In genomic region chr1:45824441-45824840, GRCm38 (mm10) we compare ENCODE assay signal across 12 mouse cellular contexts. TPM values are rescaled to one million over a fixed set of nuclear protein-coding genes. Genes with fewer than 3 reads are reported as not detected.
A peak's percentile ranks its signal among the peaks of the same experiment; 100 is the strongest.
DNase-seq lines count a peak whose midpoint lies in the region; ATAC-seq and TF ChIP-seq lines count a peak whose summit lies in the region.
"Had no signal": no experiment of that assay in that cellular context is flagged by ENCODE, and none has a peak within 500 bp of the region (broad histone marks: within the 10 kb centered on the region; RNA-seq: fewer than 3 reads in every experiment).

No protein-coding gene starts in this region.

- WGBS in midbrain, embryonic 12.5 days = 84% methylated on average over 1 of the region's 1 CpGs
- 88% methylated on average over 1 of the region's 1 CpGs for WGBS in midbrain, embryonic 11.5 days
- WGBS in liver, embryonic 13.5 days (ENCODE audit: insufficient replicate concordance) = 55% methylated on average over 1 of the region's 1 CpGs

- H3K9me3 ChIP-seq in midbrain, embryonic 12.5 days = no peaks in the 10 kb centered on the region
- H3K9me3 ChIP-seq in midbrain, embryonic 11.5 days (ENCODE audit: control insufficient read depth, low read length) = no peaks in the 10 kb centered on the region
- H3K9me3 ChIP-seq in G1E (replicated peaks) = no peaks in the 10 kb centered on the region
- no peaks in the 10 kb centered on the region for H3K9me3 ChIP-seq in liver, embryonic 13.5 days (replicated peaks)
- H3K9me3 ChIP-seq: forebrain, embryonic 10.5 days; heart, embryonic 15.5 days; neural tube, embryonic 15.5 days had no signal

- no peak overlapping the region for H3K4me2 ChIP-seq in midbrain, embryonic 12.5 days (replicated peaks)
- no peak overlapping the region for H3K4me2 ChIP-seq in midbrain, embryonic 11.5 days
- no peak overlapping the region for H3K4me2 ChIP-seq in liver, embryonic 13.5 days
- H3K4me2 ChIP-seq: heart, embryonic 15.5 days; neural tube, embryonic 15.5 days had no signal

- no peaks in the 10 kb centered on the region for H3K4me1 ChIP-seq in midbrain, embryonic 12.5 days
- H3K4me1 ChIP-seq in midbrain, embryonic 11.5 days (ENCODE audit: control insufficient read depth, insufficient read depth, low read length) = no peaks in the 10 kb centered on the region
- H3K4me1 ChIP-seq in G1E (ENCODE audit: insufficient read depth, low read depth, low read length) = peaks cover 23% of the 10 kb centered on the region
- peaks cover 8% of the 10 kb centered on the region for H3K4me1 ChIP-seq in liver, embryonic 13.5 days (replicated peaks)
- H3K4me1 ChIP-seq: forebrain, embryonic 10.5 days; heart, embryonic 15.5 days; neural tube, embryonic 15.5 days had no signal

- DNase-seq in midbrain, embryonic 11.5 days (ENCODE audit: low spot score, missing footprints) = no peak
- DNase-seq in CD4-positive, CD25-positive, alpha-beta regulatory T cell, adult 2 months (ENCODE audit: low read depth, low spot score) = peak; percentile 10
- peak; percentile 6 for DNase-seq in G1E (ENCODE audit: low spot score)
- no peak for DNase-seq in liver, embryonic 13.5 days
- DNase-seq in urinary bladder, postnatal 25 days (ENCODE audit: low spot score) = no peak
- no peak for DNase-seq in right cerebral cortex, postnatal 10 days (ENCODE audit: low spot score in 2 of 2)

- H3K27ac ChIP-seq in midbrain, embryonic 12.5 days (replicated peaks) = no peak overlapping the region
- H3K27ac ChIP-seq in midbrain, embryonic 11.5 days (ENCODE audit: low read depth, low read length) = no peak overlapping the region
- no peak overlapping the region; the same call in 1 of the 2 replicates for H3K27ac ChIP-seq in liver, embryonic 13.5 days
- H3K27ac ChIP-seq: forebrain, embryonic 10.5 days; heart, adult 2 months; heart, embryonic 15.5 days; neural tube, embryonic 15.5 days had no signal

- ATAC-seq in midbrain, embryonic 12.5 days (ENCODE audit: low FRiP score, low read depth) = peak; percentile 31; the same call in 1 of the 2 replicates
- no peak for ATAC-seq in midbrain, embryonic 11.5 days (ENCODE audit: low FRiP score)
- ATAC-seq in G1E (ENCODE audit: extremely low read depth, insufficient number of reproducible peaks, low FRiP score, poor library complexity, severe bottlenecking) = peak; percentile 80
- ATAC-seq in liver, embryonic 13.5 days (ENCODE audit: low read depth) = peak; percentile 69
- ATAC-seq in erythroid progenitor cell, adult 5-6 weeks (replicated peaks; ENCODE audit: low FRiP score, poor library complexity, severe bottlenecking) = no peak

- H3K36me3 ChIP-seq in midbrain, embryonic 12.5 days = peaks cover 54% of the 10 kb centered on the region
- peaks cover 14% of the 10 kb centered on the region for H3K36me3 ChIP-seq in midbrain, embryonic 11.5 days (ENCODE audit: control insufficient read depth, insufficient read depth, low read length)
- peaks cover 76% of the 10 kb centered on the region for H3K36me3 ChIP-seq in G1E (replicated peaks)
- H3K36me3 ChIP-seq in liver, embryonic 13.5 days = peaks cover 49% of the 10 kb centered on the region

- no peaks in the 10 kb centered on the region for H3K27me3 ChIP-seq in midbrain, embryonic 12.5 days
- H3K27me3 ChIP-seq in midbrain, embryonic 11.5 days (ENCODE audit: control insufficient read depth, insufficient read depth, low read length) = no peaks in the 10 kb centered on the region
- H3K27me3 ChIP-seq in G1E (ENCODE audit: insufficient read depth, low read length) = no peaks in the 10 kb centered on the region
- H3K27me3 ChIP-seq in liver, embryonic 13.5 days = no peaks in the 10 kb centered on the region
- H3K27me3 ChIP-seq: heart, embryonic 15.5 days; neural tube, embryonic 15.5 days had no signal

- H3K4me3 ChIP-seq in midbrain, embryonic 12.5 days = no peak overlapping the region
- H3K4me3 ChIP-seq in midbrain, embryonic 11.5 days (ENCODE audit: low read depth, low read length) = no peak overlapping the region
- no peak overlapping the region for H3K4me3 ChIP-seq in G1E (ENCODE audit: low read depth, low read length)
- no peak overlapping the region for H3K4me3 ChIP-seq in liver, embryonic 13.5 days (replicated peaks)
- H3K4me3 ChIP-seq: forebrain, embryonic 10.5 days; heart, adult 2 months; heart, embryonic 15.5 days; neural tube, embryonic 15.5 days had no signal

- TF ChIP-seq CTCF in G1E (IDR thresholded peaks at IDR 0.05; ENCODE audit: low read depth, low read length) = no peak

- no peak overlapping the region for H3K9ac ChIP-seq in midbrain, embryonic 12.5 days (replicated peaks)
- H3K9ac ChIP-seq in midbrain, embryonic 11.5 days (ENCODE audit: low read length) = no peak overlapping the region
- H3K9ac ChIP-seq in liver, embryonic 13.5 days = no peak overlapping the region
- H3K9ac ChIP-seq: heart, embryonic 15.5 days; neural tube, embryonic 15.5 days had no signal

RNA-seq across cellular contexts. Expression of gene Wdr75, which starts 29.5 kb away (rescaled TPM):
- polyA plus RNA-seq in midbrain, embryonic 12.5 days (2016; fragmentation: Nextera tagmentation; extraction: Ambion mirVana) = 69.9 and 70.1 TPM in 2 replicates
- polyA plus RNA-seq in midbrain, embryonic 11.5 days (2014; fragmentation: Nextera tagmentation; extraction: Ambion mirVana) = 80.8 and 92.4 TPM in 2 replicates
- total RNA-seq in G1E (2014; fragmentation: Nextera tagmentation) = 137 and 162 TPM in 2 replicates
- total RNA-seq in G1E (2017) = 136 TPM in 2 replicates
- 6.3 and 12.5 TPM in 2 replicates for polyA plus RNA-seq in G1E (2012)
- polyA plus RNA-seq in liver, embryonic 13.5 days (2015; fragmentation: Nextera tagmentation; extraction: Ambion mirVana) = 60.4 and 66.7 TPM in 2 replicates
- 27.8 and 53.2 TPM in 2 replicates for total RNA-seq in erythroid progenitor cell, adult 5-6 weeks (2015; ENCODE audit: low replicate concordance)
- total RNA-seq in erythroid progenitor cell, adult 5-6 weeks (2017; ENCODE audit: low replicate concordance) = 8.8 and 15.7 TPM in 2 replicates

Comparison
In these comparisons a context has a peak if more than half of its experiments do, and no peak if none do; other contexts are left out.
1. ATAC-seq: peak in midbrain, embryonic 12.5 days (single experiment), G1E (single experiment) and liver, embryonic 13.5 days (single experiment); none in midbrain, embryonic 11.5 days (single experiment) and erythroid progenitor cell, adult 5-6 weeks (single experiment).
2. DNase-seq: peak in CD4-positive, CD25-positive, alpha-beta regulatory T cell, adult 2 months (single experiment) and G1E (single experiment); none in midbrain, embryonic 11.5 days (single experiment), liver, embryonic 13.5 days (single experiment), urinary bladder, postnatal 25 days (single experiment) and right cerebral cortex, postnatal 10 days (0 of 2).